Mouse (Mus musculus): ENCODE results near the gene Kcnk6. TPM values are rescaled to one million over a fixed set of nuclear protein-coding genes. Genes with fewer than 3 reads are reported as not detected.
"Not testable (repeated sequence)": the region's sequence is repeated elsewhere in the genome, so short reads cannot be mapped to it uniquely, and the experiment has no call there.

Gene Kcnk6
- polyA plus RNA-seq, 1 experiment from 2014 or later: 1.5 TPM

DNA sequence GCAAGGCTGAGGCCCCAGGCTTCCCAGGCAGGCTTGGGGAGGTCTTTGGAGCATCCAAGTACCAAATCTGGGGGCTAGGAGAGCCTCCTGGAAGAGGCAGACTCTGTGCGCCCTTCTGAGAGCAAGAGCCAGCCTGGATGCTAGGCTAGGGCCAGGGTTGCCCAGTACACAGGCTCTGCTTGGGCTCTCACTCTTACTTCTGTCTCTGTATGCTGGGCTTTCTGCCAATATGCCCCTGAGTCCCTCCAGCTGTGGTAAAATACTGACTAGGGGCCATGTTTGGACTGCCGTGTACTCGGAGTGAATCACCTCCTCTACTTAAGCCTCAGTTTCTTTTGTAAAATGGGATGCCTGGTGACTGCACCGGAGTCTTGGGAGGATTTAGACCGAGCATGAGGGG, 13.7 kb upstream of the Kcnk6 start:
- Histone ChIP-seq H3K27ac (no peak overlapping the region), H3K9ac (no peak overlapping the region), H3K27me3 (no peaks in the 10 kb centered on the region), H3K4me3 (replicated peaks) (no peak overlapping the region), H3K36me3 (peaks cover 10% of the 10 kb centered on the region), H3K4me2 (no peak overlapping the region), H3K4me1 (replicated peaks) (peaks cover 27% of the 10 kb centered on the region), H3K9me3 (replicated peaks) (no peaks in the 10 kb centered on the region)
- DNase-seq: no peak
- ATAC-seq (ENCODE audit: low read depth): no peak
- WGBS (ENCODE audit: insufficient replicate concordance): 82% methylated on average over 5 of the region's 5 CpGs

DNA sequence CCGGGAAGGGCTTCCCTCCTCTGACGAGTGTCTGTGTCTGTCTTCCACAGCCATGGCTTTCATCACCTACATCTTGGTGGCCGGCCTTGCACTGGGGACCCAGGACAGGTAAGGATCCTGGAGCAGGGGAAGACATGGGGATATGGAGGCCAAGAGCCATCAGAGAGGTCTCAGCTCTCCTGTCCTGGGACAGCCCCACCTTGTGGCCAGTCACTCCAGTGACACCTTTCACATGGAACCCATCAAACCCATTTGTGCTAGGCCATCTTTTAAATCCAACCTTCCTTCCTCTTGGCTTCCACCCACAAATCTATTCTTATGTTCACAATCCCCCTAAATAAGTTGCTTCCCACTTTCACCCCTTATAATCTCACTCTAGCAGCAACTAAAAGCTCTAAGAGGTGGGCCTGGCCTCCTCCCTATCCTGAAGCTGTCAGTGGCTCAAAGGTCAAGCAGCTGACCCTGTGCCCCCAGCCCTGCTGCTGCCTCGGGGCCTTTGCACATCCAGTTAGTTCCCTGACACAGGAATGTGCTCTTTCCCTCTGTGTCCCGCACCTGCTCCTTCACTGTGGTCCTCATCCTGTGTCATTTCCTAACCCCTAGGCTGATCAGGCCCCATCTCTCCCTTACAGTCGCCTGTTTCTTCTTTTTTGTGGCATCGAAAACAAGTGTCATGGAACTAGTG, 12.6 kb upstream of the Kcnk6 start:
- no peak overlapping the region for H3K9ac ChIP-seq
- peaks cover 10% of the 10 kb centered on the region for H3K36me3 ChIP-seq
- no peaks in the 10 kb centered on the region for H3K9me3 ChIP-seq (replicated peaks)
- DNase-seq (no peak), ATAC-seq (ENCODE audit: low read depth) (no peak)
- no peaks in the 10 kb centered on the region for H3K27me3 ChIP-seq
- H3K27ac ChIP-seq: no peak overlapping the region
- H3K4me2 ChIP-seq: no peak overlapping the region
- peaks cover 32% of the 10 kb centered on the region for H3K4me1 ChIP-seq (replicated peaks)
- 63% methylated on average over 7 of the region's 7 CpGs for WGBS (ENCODE audit: insufficient replicate concordance)
- no peak overlapping the region for H3K4me3 ChIP-seq (replicated peaks)

DNA sequence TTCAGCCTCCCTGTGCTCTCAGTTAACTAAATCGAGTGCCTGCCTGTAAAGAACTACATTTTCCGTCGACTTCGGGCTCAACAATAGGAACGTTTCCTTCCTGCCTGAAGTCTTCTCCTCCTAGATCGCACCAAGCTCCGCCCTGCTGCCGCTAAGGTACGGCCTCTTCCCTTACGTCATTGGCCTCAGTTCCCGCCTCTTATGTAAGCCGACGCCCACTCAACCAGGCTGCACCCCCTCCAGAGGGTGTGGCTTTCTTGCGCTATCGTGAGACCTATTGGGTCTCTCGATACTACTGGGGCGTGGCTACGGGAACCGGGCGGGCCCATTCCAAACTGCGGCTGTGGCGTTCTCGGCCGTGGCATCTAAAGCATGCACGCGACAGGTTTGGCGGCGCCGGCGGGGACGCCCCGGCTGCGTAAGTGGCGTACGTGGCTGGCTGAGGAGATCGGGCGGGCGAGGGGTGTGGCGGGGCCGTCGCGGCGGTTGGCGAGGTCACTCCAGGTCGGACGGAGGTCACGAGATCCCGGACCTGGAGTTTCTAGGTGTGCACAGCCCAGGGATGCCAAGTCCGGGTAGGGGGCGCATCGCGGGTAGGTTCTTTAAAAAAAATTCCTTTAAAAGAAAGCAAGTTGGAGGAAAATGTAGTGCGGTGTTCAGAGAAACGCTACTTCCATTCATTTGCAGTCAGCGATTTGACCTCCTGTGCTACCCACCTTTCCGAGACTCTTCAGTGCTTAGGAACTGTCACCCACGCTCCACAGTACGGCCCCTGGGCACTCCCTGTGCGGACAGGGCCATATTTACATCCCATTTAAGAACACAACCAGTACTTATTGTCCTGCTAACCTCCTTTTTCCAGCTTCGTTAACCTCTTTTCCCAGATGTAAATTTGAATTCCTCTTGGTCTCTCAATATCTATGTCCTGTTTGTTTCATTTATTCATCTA, 6.0 kb upstream of the Kcnk6 start, which contains the start of gene Yif1b:
Gene Yif1b (plus strand): TSS at position 311 of the 949 bp plus-strand sequence.
- WGBS (ENCODE audit: insufficient replicate concordance): under 1% methylated on average over 60 of the region's 60 CpGs
- H3K4me1 ChIP-seq (replicated peaks): peaks cover 30% of the 10 kb centered on the region
- H3K9me3 ChIP-seq (replicated peaks): no peaks in the 10 kb centered on the region
- H3K4me2 ChIP-seq: peak within 1 kb of the TSS; percentile 93
- H3K4me3 ChIP-seq (replicated peaks): peak within 1 kb of the TSS; percentile 68
- peak within 1 kb of the TSS; percentile 85 for H3K27ac ChIP-seq
- H3K27me3 ChIP-seq: no peaks in the 10 kb centered on the region; the same call in 1 of the 2 replicates
- ATAC-seq (ENCODE audit: low read depth) (peak; percentile 95), DNase-seq (peak; percentile 99)
- H3K36me3 ChIP-seq: no peaks in the 10 kb centered on the region
- peak within 1 kb of the TSS; percentile 77 for H3K9ac ChIP-seq

DNA sequence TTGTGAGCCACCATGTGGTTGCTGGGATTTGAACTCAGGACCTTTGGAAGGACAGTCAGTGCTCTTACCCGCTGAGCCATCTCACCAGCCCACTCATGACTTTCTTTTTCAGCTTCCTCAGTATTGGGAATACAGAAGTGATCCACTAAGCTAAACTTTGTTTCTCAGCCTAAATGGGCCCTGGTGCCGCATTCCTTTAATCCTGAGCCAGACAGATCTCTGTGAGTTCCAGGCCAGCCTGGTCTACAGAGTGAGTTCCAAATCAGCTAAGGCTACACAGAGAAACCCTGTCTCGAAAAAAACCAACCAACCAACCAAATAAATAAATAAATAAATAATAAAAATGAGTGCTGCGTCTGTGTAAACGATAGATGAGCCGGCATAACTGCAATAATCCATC, 5.3 kb upstream of the Kcnk6 start:
- Histone ChIP-seq H3K4me3 (replicated peaks) (peak overlapping the region; percentile 50), H3K4me1 (replicated peaks) (peaks cover 27% of the 10 kb centered on the region), H3K9ac (peak overlapping the region; percentile 65), H3K4me2 (peak overlapping the region; percentile 93), H3K27ac (peak overlapping the region; percentile 85)
- not testable (repeated sequence) for H3K27me3 ChIP-seq; H3K9me3 ChIP-seq (replicated peaks); ATAC-seq (ENCODE audit: low read depth); DNase-seq; H3K36me3 ChIP-seq
- 28% methylated on average over 6 of the region's 6 CpGs for WGBS (ENCODE audit: insufficient replicate concordance)

DNA sequence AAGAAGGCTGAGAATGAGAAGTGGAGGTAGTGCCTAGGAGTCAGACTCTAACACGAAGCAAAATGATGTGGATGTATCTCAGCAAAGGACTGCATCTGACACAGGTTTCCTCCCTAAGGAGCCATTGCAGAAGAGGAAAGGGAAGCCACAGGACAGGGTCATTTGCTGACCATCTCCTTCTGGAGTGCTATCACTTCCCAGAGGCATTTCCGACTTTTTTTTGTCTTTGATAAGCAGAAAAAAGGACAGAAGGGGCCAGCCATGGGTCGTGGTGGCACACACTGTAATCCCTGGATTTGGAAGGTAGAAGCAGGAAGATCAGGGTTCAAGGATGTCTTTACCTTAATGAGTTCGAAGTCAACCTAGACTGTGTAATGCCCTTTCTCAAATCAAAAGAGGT, 4.3 kb upstream of the Kcnk6 start:
- H3K9me3 ChIP-seq (replicated peaks): no peaks in the 10 kb centered on the region
- no peaks in the 10 kb centered on the region for H3K36me3 ChIP-seq
- no peak overlapping the region for H3K4me2 ChIP-seq
- no peak for DNase-seq
- WGBS (ENCODE audit: insufficient replicate concordance): 55% methylated on average over 4 of the region's 4 CpGs
- H3K27me3 ChIP-seq: peaks cover 16% of the 10 kb centered on the region
- H3K4me3 ChIP-seq (replicated peaks): no peak overlapping the region
- no peak for ATAC-seq (ENCODE audit: low read depth)
- H3K4me1 ChIP-seq (replicated peaks): peaks cover 32% of the 10 kb centered on the region
- no peak overlapping the region for H3K27ac ChIP-seq
- H3K9ac ChIP-seq: no peak overlapping the region

DNA sequence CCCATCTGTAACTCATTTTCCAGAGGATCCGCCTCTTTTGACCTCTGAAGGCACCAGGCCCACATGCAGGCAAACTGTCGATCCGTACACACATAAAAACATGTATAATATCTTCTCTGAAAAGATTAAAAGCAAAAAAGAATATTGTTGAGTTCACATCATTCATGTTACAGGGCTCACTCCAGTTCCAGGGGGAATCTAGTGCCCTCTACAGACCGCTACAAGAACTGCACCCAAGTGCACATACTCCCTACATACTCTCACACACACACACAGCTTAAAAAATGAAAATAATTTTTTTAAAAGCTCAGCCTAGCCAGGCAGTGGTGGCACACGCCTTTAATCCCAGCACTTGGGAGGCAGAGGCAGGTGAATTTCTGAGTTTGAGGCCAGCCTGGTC, 2.3 kb upstream of the Kcnk6 start:
- H3K9ac ChIP-seq: no peak overlapping the region
- ATAC-seq (ENCODE audit: low read depth) (no peak), DNase-seq (no peak)
- WGBS (ENCODE audit: insufficient replicate concordance): 70% methylated on average over 5 of the region's 5 CpGs
- H3K9me3 ChIP-seq (replicated peaks): no peaks in the 10 kb centered on the region
- peaks cover 33% of the 10 kb centered on the region for H3K27me3 ChIP-seq
- no peak overlapping the region for H3K27ac ChIP-seq
- H3K36me3 ChIP-seq: no peaks in the 10 kb centered on the region
- peaks cover 25% of the 10 kb centered on the region for H3K4me1 ChIP-seq (replicated peaks)
- no peak overlapping the region for H3K4me3 ChIP-seq (replicated peaks)
- no peak overlapping the region for H3K4me2 ChIP-seq

DNA sequence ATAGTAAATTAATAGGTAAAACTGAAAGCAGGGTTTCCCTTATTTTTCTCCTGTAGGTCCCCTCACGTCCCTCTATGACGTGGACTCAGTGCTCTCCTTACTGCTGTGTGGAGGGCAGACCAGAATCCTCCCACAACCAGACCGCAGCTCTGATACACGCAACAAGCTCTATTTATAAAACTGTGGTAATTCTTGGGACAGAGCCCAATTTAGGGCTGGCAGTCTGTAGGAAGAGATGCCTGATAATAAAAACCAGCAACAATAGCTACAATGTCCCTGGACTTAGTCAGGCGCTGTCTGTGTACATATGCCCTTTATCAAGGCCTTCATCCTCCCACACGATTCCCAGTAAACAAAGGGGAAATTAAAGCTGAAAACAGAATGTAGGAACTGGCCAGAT, 1.4 kb upstream of the Kcnk6 start:
- 0 out of 2 replicates have a peak overlapping the region, but pooled peaks have one; percentile 2 for H3K27ac ChIP-seq
- no peak overlapping the region for H3K9ac ChIP-seq
- no peak for ATAC-seq (ENCODE audit: low read depth)
- no peaks in the 10 kb centered on the region for H3K36me3 ChIP-seq
- no peak overlapping the region for H3K4me3 ChIP-seq (replicated peaks)
- H3K4me2 ChIP-seq: no peak overlapping the region
- DNase-seq: no peak
- WGBS (ENCODE audit: insufficient replicate concordance): 29% methylated on average over 6 of the region's 6 CpGs
- H3K27me3 ChIP-seq: peaks cover 41% of the 10 kb centered on the region
- H3K9me3 ChIP-seq (replicated peaks): no peaks in the 10 kb centered on the region
- peaks cover 19% of the 10 kb centered on the region for H3K4me1 ChIP-seq (replicated peaks)

DNA sequence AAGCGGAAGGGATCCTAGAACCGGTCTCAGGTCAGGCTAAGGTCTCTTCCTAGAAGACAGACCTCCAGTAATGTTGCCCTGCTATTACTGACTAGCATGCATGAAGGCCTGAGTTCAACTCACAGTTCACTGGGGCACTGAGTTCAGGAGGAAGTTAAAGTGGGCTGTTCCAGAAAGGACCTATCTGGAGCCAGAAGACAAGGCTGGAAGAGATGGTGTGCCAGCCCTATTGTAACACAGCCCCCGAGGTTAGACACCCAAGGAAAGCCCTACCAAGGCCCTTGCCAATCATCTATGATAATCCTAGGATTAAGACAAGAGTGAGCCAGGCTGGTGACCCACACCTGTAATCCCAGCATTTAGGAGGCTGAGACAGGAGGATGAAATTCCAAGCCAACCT, 798 bp downstream of the Kcnk6 start:
- peak overlapping the region; percentile 71 for H3K4me2 ChIP-seq
- whole genome bisulfite sequencing (ENCODE audit: insufficient replicate concordance): 40% methylated on average over 3 of the region's 3 CpGs
- DNase-seq (no peak), ATAC-seq (ENCODE audit: low read depth) (no peak)
- H3K27ac ChIP-seq: no peak overlapping the region
- no peaks in the 10 kb centered on the region for H3K36me3 ChIP-seq
- peak overlapping the region; percentile 60 for H3K4me3 ChIP-seq (replicated peaks)
- no peak overlapping the region for H3K9ac ChIP-seq
- H3K27me3 ChIP-seq: peaks cover 41% of the 10 kb centered on the region
- H3K4me1 ChIP-seq (replicated peaks): peaks cover 14% of the 10 kb centered on the region
- no peaks in the 10 kb centered on the region for H3K9me3 ChIP-seq (replicated peaks)

DNA sequence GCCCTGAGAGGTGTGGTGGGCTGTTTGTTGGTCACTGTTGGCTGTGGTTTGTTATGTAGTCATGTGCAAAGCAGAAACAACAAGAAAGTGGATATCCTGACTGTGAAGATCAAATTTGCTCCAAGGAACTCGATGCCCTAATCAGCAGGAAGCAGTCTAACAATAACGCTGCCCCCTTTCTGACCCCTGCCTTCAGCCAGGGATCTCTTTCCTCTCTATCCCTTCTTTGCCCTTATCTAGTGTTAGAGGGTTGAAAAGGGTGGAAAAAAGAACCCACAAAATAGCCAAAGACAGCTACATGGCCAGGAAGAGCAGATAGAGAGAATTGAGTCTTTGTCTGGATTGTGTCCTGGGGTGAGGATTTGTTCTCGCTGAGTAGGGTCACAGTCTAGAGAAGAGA, 1.8 kb downstream of the Kcnk6 start:
- H3K9ac ChIP-seq: no peak overlapping the region
- no peak for ATAC-seq (ENCODE audit: low read depth)
- H3K36me3 ChIP-seq: no peaks in the 10 kb centered on the region
- no peaks in the 10 kb centered on the region for H3K9me3 ChIP-seq (replicated peaks)
- no peak overlapping the region for H3K4me2 ChIP-seq
- 17% methylated on average over 3 of the region's 3 CpGs for WGBS (ENCODE audit: insufficient replicate concordance)
- no peak overlapping the region for H3K27ac ChIP-seq
- DNase-seq: no peak
- H3K4me3 ChIP-seq (replicated peaks): no peak overlapping the region
- H3K27me3 ChIP-seq: peaks cover 41% of the 10 kb centered on the region
- H3K4me1 ChIP-seq (replicated peaks): peaks cover 14% of the 10 kb centered on the region

DNA sequence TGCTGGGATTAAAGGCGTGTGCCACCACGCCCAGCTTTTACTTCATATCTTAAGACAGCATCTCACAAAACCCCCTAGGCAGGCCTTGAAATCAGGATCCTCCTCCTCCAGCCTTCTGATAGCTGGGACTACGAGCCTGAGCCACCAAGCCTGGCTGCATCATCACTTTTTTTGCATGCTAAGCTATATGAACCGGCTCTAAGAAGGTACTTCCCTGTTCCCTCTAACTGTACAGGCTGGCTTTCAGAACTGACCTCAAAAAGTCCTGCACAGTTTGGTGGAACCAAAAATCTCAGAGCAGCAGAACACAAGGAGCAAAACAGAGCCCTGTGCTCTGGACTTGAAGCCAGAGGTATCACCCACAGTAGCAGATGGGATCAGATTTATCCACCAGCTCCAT, 4.1 kb downstream of the Kcnk6 start:
- H3K9ac ChIP-seq: no peak overlapping the region
- WGBS (ENCODE audit: insufficient replicate concordance): 25% methylated on average over 4 of the region's 4 CpGs
- peaks cover 14% of the 10 kb centered on the region for H3K4me1 ChIP-seq (replicated peaks)
- H3K4me2 ChIP-seq: no peak overlapping the region
- H3K27ac ChIP-seq: no peak overlapping the region
- H3K36me3 ChIP-seq: no peaks in the 10 kb centered on the region
- no peaks in the 10 kb centered on the region for H3K9me3 ChIP-seq (replicated peaks)
- ATAC-seq (ENCODE audit: low read depth) (no peak), DNase-seq (no peak)
- H3K27me3 ChIP-seq: peaks cover 41% of the 10 kb centered on the region
- H3K4me3 ChIP-seq (replicated peaks): no peak overlapping the region

DNA sequence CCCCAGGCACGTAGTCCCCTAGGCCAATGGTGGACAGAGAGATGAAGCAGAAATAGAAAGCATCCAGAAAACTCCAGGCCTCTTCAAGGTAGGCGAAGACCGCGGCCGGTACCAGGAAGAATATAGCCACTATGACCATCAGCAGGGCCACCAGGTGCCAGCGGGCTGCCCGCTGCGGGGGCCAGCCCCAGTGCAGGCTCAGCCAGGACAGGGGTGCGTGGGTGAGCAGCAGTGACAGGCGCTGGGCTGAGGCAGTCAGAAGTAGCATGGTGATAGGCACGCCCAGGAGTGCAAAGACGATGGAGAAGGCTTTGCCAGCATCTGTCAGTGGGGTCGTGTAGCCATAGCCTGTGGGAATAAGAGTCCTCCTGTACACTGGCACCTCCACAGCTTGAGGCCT, 6.8 kb downstream of the Kcnk6 start:
- DNase-seq: no peak
- 0 out of 2 replicates have a peak, but pooled peaks cover 6% of the 10 kb centered on the region for H3K4me1 ChIP-seq (replicated peaks)
- H3K27me3 ChIP-seq: peaks cover 14% of the 10 kb centered on the region
- 75% methylated on average over 13 of the region's 13 CpGs for WGBS (ENCODE audit: insufficient replicate concordance)
- no peaks in the 10 kb centered on the region for H3K9me3 ChIP-seq (replicated peaks)
- H3K9ac ChIP-seq: no peak overlapping the region
- H3K27ac ChIP-seq: no peak overlapping the region
- H3K4me3 ChIP-seq (replicated peaks): no peak overlapping the region
- ATAC-seq (ENCODE audit: low read depth): no peak
- no peaks in the 10 kb centered on the region for H3K36me3 ChIP-seq
- no peak overlapping the region for H3K4me2 ChIP-seq

Data from liver, embryonic 13.5 days (tissue).